Mouse (Mus musculus) skeletal muscle tissue, adult 2 months (tissue): ENCODE results near the gene Herc1.

Experiments used
- DNase-seq: peaks from one replicate; pipeline ENCODE4 v3.0.0-alpha.2; 2012; ENCODE audit warnings: low read depth, low spot score

The Herc1 gene

GRCm38 (mm10) chr9:66501248-66501647 is 151.0 kb downstream of the Herc1 start:
- no peak for DNase-seq

GRCm38 (mm10) chr9:66503879-66504411 is 153.7 kb downstream of the Herc1 start:
- DNase-seq = no peak

GRCm38 (mm10) chr9:66504518-66504917 is 154.3 kb downstream of the Herc1 start:
- no peak for DNase-seq

- DNase-seq = no peak
Measured at GRCm38 (mm10) chr9:66505141-66505917, 155.1 kb downstream of the Herc1 start.

GRCm38 (mm10) chr9:66506011-66506410 is 155.8 kb downstream of the Herc1 start:
- no peak for DNase-seq

- no peak for DNase-seq
Measured at GRCm38 (mm10) chr9:66506424-66506823, 156.2 kb downstream of the Herc1 start.

- DNase-seq = no peak
Measured at GRCm38 (mm10) chr9:66507684-66508083, 157.4 kb downstream of the Herc1 start.

- DNase-seq = no peak
Measured at GRCm38 (mm10) chr9:66508890-66509399, 158.7 kb downstream of the Herc1 start.

GRCm38 (mm10) chr9:66510351-66510841 is 160.1 kb downstream of the Herc1 start:
- no peak for DNase-seq

- no peak for DNase-seq
Measured at GRCm38 (mm10) chr9:66510944-66511343, 160.7 kb downstream of the Herc1 start.

- DNase-seq = peak; percentile 96
Measured at GRCm38 (mm10) chr9:66511580-66512350, 161.5 kb downstream of the Herc1 start.

- DNase-seq = peak; percentile 87
Measured at GRCm38 (mm10) chr9:66512351-66512671, 162.1 kb downstream of the Herc1 start.

- peak; percentile 30 for DNase-seq
Measured at GRCm38 (mm10) chr9:66513150-66513549, 162.9 kb downstream of the Herc1 start.

GRCm38 (mm10) chr9:66513661-66514255 is 163.5 kb downstream of the Herc1 start:
- peak; percentile 42 for DNase-seq

GRCm38 (mm10) chr9:66514256-66514770 is 164.1 kb downstream of the Herc1 start, which contains the start of gene Fbxl22:
Fbxl22 (minus strand) TSS chr9:66514593.
- peak; percentile 48 for DNase-seq

- DNase-seq = no peak
Measured at GRCm38 (mm10) chr9:66515115-66515514, 164.9 kb downstream of the Herc1 start.

GRCm38 (mm10) chr9:66515680-66516210 is 165.5 kb downstream of the Herc1 start:
- no peak for DNase-seq

GRCm38 (mm10) chr9:66516296-66516940 is 166.2 kb downstream of the Herc1 start:
- DNase-seq = no peak

GRCm38 (mm10) chr9:66517746-66518145 is 167.5 kb downstream of the Herc1 start:
- no peak for DNase-seq

GRCm38 (mm10) chr9:66518251-66518650 is 168.0 kb downstream of the Herc1 start:
- DNase-seq = no peak

GRCm38 (mm10) chr9:66518901-66519300 is 168.7 kb downstream of the Herc1 start:
- DNase-seq = no peak
